Mouse (Mus musculus) testis, postnatal 14 days (tissue): ENCODE measurements at regions not wholly inside any gene's neighbourhood (a gene's known extent, or its start where the extent isn't known, plus 50 kb on each side); places are given as distances from the start of the nearest gene placed in this dataset.
A peak's percentile ranks its signal among the peaks of the same experiment; 100 is the strongest.

Source experiments
- DNase-seq: peaks from one replicate; pipeline ENCODE4 v3.0.0; 2021; ENCODE audit warnings: low spot score

DNA sequence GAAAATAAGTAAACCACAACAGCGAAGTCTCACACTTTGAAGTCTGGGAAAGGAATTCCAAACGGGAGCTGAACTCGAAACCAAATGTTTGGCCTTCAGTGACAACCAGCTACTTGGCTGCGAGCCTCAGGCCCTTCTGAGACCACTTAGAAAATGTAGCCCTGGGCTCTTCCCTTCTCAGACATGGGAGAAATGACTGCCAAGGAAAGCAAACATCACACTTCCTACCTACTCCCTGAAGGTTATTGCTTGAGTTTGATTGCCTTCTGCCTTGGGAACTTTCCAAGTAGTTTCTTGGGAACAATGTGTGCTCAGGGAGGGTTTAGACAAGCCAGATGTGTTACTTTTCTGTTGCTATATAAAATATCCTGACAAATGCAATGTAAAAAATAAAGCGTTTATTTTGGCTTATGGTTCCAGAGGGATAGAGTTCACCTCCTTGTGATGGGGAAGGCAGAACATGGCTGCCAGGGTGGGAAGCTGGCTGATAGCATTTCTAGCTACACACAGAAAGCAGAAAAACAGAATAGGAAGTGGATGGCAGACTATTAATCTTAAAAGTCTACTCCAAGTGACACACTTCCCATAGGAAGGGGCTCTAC is 194.8 kb upstream of the Rack1 start:
- DNase-seq: peak; percentile 58

DNA sequence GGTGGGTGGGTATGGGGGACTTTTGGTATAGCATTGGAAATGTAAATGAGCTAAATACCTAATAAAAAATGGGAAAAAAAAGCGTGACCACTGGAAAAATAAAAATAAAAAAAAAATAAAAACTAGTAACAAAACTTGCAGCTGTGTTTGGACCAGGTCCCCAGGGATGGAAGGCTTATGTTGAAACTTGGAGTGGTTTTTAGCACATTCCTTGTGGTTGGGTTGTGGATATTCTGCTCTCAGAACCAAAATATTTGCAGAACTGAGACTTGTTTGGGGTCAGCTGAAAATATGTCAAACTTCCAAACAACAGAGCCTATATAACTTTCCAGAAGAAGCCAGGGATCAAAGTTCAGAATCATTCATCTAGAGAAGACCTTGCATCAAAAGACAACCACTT is 199.0 kb upstream of the Rack1 start:
- no peak for DNase-seq

DNA sequence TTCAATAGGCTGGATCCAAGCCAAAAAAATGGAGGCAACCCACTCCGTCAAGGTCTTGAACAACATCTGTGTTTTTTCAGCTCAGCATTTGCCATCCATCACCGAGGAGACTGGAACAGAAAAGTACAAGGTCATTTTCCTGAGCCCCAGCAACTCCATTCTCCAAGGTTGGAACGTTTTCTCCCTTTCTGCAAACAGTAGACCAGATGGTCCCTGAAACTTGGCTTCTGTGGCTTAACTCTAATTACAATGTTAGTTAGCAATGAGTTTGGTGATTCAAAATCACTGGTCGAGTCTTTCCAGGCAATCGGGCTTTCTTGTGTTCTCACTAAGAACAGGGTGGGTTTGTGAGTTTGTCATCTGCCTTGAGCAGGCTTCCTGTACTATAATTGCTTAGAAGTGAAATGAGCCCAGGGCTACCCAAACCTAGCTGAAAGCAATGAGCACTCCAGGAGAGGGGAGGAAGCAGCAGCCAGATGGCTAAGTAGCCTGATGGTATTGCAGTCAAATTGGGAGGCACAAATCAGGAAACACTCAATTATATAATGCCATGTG is 200.5 kb upstream of the Rack1 start:
- DNase-seq: no peak

DNA sequence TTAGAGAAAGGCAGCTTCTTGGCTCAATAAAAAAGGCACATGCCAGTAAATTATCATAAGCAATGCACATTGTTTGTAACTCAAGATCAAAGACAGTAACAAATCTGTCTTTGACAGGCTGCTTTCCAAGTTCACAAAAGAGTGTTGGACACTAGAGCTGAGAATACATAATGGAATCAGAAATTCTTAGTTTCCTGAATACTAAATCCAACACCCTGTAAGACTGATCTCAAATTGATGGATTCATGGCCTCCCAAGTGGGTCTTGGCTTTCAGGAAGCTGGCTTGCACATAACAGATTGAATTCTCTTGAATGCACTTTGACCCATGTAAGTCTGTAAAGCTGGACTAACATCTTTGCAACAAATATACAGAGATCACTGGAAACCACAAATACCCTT is 201.1 kb upstream of the Rack1 start:
- DNase-seq: no peak

DNA sequence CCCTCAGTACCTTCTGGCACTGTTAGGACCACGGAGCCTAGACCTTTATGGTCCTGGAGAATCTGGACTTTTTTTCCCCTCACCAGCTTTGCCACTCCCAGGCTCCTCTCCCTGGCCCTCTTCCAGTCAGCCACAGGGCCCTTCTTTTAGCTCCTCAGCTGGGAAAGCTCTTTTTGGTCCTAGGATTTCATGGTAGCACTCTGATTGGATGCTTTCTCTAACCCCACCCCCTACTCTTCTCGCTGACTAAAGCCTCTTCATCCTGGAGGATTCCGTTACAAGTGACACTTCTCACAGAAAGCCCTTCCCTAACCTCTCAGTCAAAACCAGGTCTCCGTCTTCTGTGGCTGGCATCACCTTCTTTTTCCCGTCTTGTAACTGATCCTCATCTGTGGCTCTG is 205.7 kb upstream of the Rack1 start:
- DNase-seq: no peak

DNA sequence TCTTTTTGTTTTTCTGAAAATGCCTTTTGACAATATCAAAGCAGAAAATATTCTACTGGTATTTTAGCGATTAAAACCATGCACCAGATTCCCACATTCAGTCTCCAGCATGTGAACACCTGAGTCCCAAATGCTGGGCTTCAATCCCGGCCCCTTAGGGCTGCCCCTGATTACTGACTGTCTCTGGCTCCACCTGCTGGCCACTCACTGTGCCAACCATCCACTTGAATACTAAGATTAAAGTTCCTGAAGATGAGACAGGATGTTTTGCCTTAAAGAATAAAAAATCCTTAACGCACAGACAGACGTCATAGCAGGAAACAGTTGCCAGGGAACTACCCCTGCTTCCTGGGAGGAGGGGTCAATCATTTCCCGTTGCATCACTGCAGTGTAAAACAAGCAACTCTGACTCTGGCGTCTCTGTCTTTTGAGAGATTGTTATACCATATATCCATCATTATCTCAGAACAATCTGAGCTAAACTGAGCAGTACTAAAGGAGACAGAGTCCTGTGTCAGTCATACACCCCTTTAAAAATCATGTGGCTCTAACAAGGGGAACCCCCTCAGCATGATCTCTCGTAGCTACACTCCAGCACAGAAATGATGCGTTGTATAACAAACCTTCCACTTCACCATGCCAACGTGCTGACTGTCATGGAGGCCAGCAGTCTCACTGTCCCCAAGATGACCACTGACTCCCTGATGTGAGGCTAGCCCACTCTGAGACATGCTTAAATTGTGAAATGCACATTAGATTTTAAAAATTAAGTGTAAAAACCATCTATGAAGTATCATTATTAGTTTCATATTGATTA is 211.1 kb upstream of the Rack1 start:
- peak; percentile 7 for DNase-seq

DNA sequence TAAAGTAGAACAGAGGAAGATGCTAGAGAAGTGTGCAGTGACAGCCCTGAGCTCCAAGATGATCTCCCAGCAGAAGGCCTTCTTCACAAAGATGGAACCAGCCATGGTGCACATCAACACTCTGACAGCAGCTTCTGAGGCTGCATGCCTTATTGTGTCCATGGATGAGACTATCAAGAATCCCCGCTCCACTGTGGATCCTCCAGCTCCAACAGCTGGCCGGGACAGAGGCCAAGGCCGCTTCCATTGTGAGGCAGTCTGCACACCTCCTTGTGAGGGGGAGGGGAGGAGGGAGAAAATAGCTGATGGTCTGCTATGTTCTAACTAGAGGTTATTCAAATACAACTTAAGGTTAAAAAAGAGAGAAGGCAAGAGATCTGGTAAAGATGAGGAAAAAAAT is 231.4 kb upstream of the Rack1 start:
- DNase-seq: peak; percentile 16

DNA sequence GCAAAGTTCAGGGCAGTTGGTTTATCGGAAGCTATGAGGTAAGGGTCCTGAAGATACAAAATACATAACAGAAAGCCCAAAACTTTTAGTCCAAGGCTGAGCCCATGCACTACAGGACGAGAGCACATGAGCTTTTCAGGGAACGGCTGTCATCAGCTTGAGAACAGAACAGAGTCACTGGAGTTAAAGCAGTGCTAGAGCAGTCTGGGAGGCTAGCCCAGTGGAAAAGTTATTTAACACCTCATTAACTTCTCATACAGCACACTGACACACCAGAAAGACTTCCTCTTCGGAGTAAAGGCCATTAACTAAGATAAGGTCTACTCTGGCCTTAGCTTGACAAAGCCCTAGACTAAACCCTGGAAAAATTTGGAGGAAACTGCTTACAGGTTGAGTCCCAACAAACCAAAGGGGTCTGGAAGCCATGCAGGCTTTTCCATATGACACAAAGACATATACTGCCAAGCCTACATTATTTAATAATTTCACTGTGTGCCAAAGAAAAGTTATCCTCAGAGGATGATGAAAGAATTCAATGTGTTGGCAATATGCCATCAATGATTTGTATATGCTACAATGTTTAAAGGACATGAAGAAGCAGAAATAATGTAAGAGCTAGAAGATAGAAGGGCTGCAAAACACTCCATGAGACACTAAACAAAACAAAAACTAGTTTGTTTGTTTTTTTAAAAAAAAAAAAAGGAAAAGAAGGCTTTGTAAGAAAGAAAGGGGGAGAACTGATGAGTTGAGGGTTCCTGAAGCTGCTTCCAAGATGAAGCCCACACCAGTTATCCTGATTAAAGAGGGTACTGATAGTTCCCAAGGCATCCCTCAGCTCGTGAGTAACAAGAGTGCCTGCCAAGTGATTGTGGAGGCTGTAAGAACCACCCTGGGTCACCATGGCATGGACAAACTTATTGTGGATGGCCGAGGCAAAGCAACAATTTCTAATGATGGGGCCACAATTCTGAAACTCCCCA is 232.3 kb upstream of the Rack1 start:
- DNase-seq: no peak

DNA sequence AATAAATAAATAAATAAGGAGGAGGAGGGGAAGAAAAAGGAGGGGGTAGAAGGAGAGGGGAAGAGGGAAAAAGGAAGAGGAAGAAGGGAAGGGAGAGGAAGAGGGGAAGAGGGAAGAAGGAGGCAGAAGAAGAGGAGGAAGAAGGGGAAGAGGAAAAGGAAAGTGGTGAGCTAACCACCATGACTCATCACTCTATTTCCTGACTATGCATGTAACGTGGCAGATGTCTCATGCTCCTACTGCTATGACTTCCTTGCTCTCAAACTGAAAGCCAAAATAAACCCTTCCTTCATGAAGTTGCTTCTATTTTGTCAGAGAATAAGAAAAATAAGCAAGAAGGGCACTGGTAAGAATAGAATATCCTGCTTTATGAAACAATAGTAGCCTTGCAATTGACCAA is 242.1 kb upstream of the Rack1 start:
- no peak for DNase-seq

DNA sequence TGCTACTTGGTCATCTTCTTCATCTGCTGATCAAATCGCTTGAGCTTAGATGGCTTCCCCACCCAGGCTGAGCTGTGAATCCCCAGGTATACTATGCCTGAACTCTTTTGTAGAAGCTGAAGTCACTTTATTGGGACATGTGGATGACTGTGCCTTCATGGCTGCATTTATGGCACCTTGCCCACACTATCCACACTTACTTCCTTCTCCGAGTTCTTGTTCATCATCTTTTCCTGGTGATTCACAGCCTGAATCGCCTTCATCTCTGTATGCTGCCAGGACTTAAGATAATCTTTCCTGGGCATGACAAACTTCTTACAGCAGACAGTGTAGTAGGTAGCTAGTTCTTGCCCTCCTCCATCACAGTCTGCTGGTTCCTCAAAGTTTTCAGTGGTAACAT is 248.1 kb upstream of the Rack1 start:
- no peak for DNase-seq

DNA sequence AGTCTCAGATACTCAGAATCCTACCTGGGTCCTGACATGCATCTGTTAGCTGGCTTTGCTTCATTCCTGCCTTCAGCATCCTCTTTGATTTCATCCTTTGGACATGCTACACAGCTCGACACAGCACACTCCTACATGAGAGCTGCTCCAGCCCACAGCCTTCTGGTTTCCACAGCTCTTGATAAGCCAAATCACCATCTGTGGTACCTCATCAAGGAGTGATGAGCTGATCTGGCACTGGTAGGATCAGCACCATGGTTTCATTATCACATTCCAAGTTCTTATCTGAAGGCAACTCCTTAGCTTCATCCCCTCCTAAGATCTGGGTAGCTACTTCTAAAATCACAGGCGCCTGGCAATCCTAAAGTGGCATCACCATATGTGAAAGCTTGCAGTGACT is 248.9 kb upstream of the Rack1 start:
- no peak for DNase-seq

DNA sequence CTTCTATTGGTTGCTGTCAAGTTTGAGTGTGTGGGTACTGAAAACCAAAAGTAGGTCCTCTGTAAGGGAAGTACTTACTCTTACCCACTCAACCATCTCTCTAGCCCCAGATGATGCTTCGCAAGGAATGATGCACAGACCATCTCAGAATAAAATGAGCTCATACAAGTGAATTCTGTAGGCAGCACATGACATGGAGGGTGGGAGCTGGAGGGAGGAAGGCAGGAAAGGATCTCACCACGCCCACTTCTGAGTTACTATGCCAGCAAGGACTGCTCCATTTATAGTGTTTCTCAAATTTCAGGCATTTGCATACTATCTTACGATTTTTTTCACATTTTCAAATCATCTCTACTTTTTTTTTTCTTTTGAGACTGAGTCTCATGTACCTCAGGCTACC is 273.8 kb upstream of the Rack1 start:
- no peak for DNase-seq

DNA sequence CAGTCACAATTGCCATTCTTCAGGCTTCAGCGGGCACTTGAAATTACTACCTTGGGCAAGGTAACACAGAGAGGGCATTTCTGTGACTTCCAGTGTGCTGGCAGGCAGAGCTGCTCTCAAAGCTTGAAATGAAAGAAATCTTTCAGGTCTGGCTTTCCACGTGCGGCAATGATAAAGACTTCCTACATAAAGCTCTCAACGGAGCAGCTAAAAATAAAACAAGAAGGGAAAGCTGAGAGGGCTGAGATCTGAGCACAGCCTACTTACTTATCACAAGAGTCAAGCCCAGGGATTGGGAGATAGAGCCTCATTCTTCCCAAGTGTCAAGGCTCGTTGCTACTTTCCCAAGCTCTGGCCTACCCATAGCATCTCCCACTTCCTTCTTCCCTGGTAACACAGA is 274.6 kb upstream of the Rack1 start:
- no peak for DNase-seq

DNA sequence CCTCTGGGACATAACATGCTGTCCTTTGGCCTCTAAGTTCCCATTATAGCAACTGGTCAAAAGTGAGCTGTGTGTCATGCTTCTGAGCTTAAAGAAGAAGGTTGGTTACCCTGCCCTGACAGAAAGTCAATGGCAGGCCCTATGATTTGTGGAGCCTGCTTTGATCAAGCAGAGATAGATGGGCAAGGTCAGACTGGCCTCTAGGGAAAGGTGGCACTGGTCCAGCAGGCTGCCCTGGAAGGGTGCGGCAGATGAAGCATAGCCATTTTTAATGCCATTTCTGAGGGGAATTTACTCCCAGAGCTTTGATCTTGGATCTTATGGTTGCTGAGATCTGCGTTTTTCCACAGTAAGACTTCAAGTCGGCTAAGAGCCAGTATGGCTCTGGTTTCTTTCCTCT is 293.2 kb upstream of the Rack1 start:
- no peak for DNase-seq

DNA sequence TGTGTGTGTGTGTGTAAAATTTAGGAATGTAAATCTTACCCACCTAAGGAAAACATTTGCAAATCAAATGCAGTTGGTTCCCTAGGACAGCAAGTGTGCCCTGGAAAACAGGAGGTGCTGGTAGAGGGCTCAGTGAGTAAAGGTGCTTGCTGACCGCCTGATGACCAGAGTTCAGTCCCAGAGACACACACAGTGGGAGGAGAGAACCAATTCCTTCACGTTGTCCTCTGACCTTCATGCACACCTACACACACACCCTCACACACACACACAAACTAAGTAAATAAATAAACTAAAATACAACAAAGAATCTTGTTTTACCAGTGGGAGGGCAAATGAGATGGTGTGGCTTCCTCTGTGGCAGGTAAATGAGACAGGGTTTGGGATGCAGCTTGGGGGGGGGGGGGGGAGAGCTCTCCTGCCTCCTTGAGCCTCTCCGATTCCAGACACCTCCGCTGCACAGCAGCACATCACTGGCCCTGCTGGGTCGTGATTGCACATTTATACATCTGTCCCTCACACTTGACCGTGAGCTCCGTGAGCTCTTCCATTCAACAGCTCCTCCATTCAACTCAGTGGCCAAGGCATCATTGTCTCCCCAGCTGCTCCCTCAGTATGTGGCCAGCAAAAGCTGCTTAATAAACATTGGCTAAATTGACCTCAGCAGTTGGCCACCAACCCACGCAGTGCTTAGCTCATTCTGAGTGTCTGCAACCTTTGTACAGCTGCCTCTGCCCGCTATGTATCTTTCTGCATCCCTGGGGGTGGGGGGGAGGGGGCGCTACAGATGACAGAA is 297.9 kb upstream of the Rack1 start:
- DNase-seq: no peak

DNA sequence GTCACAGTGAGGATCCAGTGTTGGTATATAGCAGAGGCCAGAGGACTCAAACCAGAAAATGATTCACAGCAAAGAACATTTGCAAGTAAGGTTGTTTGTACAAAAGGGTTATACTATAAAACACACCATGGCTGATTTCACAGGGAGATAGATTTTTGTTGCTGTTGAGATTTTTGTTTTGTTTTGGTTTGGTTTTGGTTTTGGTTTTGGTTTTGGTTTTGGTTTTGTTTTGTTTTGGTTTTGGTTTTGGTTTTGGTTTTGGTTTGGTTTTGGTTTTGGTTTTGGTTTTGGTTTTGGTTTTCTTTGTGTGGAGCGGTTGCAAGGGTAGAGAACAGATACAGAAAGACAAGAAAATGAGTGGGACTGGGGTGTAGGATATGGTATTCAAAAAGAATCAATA is 301.1 kb upstream of the Rack1 start:
- DNase-seq: no peak

DNA sequence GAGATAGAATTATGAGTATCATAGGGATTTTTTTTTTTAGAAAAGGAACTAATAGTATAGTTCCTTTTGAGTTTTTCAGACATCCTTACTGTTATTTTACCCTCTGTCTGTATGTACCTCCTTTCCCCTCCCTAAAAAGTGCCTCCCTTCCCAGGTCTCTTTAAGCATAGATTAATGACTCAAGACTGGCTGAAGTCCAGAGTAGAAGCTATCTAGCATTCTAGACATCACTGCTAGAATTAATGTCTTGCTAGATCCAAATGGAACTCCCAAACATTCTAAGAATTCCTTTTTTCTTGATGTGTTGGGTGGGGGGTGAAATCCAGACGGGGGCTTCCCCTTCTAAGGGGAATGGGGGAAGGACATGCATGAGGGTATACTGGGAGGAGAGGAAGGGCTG is 311.8 kb upstream of the Rack1 start:
- DNase-seq: no peak

DNA sequence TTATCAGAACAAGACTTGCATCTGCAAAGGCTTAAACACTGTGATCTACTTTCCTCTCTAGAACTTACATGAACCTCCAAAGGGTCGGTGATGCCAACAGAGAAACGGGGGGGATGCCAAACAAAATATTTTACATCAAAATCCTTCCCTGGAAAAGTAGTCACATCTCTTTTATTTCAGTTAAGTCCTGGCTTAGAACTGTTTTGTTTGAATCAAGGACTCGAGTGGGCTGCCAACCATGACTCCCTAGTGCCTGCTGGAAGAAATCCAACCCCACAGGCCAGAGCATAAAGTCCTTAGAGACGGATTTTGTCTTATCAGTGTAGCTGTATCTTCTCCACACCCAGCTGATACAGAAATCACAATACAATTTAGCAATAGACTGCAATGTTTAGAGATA is 336.1 kb upstream of the Rack1 start:
- DNase-seq: peak; percentile 23

DNA sequence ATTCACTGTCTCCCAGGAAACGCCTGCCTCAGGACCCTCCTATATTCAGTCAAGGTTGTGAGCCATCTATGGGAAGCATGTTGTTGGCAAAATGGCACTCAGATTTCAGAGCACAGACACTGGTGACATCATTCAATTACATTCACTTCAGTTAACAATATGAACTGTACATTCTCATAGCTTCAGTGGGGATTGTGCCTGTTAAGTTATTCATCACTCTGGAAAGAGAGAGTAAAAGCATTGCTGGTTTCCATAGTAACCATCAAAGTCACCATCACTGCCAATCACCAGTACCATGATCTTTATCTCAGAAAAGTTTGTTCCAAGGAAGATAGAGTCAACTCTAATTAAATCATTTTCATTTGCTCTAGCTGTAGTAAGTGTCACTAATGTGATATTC is 350.2 kb upstream of the Rack1 start:
- DNase-seq: no peak

DNA sequence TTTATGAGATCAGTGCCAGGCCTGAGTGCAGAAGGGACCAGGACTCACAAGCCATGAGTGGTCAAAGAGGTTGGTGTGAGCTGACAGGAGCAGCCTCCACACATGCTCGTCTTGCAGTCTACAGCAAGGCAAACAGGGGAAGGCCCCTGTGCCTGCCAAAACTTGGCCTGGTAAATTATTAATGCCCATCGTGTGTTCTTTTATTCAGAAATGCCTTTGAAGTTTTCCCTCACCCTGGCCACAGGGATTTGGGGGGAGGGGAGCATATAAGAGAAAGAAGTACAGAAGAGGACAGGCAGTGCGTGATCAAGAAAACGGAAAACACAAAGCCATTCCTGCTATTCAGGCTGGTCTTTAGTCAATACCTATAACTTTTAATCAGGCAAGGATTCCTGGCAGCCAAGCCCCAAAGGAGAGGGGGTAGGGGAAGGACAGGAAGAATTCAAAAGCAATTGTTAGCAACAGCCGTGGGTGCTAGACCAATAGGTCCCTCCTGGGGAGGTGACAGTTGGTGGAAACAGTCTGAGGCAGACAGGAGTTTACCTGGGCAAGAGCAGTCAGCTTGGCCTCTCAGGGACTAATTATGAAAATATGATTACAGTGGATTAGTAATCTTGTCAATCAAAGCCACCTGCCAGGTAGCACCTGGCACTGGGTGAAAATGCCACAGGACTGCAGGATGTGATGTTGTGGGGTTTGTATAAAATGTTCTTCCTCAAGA is 357.4 kb upstream of the Rack1 start:
- DNase-seq: no peak

DNA sequence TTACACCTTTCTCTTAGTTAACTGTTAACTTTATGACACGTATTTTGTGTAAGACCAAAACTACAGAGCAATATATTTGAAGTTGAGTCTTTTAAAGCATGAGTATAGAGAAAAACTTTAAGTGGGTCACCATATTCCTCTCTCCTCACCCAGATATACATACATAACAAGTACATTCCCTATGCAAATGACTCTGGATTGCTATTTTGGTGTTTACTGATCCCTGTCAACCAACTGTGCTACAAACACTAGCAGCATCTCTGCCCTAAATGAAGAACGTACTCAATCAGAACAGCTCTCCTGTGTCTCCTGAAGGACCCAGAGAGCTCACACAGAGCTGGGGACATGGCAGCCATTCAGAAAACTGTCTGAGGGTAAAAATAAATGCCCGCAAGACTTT is 363.4 kb upstream of the Rack1 start:
- no peak for DNase-seq
